ENCODE assay signal across 9 mouse cellular contexts in the genomic region with DNA sequence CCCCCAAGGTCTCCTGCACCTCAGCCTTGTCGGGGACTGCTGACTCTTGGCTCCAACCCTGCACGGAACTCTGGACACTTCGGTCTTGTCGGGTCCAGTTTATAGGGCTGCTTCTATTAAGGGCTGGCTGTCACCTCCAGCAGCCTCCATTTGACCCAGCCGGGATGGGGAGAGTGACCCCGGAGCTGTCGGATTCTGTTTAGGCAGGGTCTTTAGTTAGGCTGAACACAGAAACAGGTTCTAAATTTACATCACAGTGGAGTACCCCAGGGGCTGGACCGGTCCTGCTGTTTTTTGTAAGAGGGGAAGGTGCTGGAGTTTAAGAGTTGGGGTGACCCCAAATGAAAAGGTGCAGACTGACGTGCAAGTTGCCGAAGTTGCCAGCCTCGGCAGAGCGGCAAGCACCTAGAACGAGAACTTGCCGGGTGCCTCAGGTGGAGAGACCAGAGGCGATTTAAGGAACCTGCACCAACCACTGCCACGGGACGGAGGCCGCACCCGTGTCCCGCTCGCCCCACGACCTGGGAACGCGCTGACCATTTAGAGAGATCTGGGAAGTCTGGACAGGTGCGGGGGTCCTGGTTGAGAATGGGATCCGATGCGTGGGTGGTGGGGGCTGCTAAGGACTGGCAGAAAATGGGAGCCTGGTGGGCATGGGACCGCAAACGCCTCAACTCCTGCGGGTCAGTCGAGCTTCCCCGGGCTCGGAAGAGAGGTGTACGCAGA. TPM values are rescaled to one million over a fixed set of nuclear protein-coding genes. Genes with fewer than 3 reads are reported as not detected.
DNase-seq lines count a peak whose midpoint lies in the region; ATAC-seq and TF ChIP-seq lines count a peak whose summit lies in the region.
"Had no signal": no experiment of that assay in that cellular context is flagged by ENCODE, and none has a peak within 500 bp of the region (broad histone marks: within the 10 kb centered on the region; RNA-seq: fewer than 3 reads in every experiment).

No protein-coding gene starts in this region.

- ATAC-seq in heart, embryonic 13.5 days (ENCODE audit: extremely low read depth, insufficient number of reproducible peaks, low FRiP score, low TSS enrichment), result no peak
- no peak for ATAC-seq in limb, embryonic 14.5 days (ENCODE audit: low FRiP score, low read depth)

- peaks cover 50% of the 10 kb centered on the region for H3K27me3 ChIP-seq in heart, embryonic 13.5 days (replicated peaks)
- H3K27me3 ChIP-seq in heart, adult 2 months (ENCODE audit: control insufficient read depth, insufficient read depth, low read length), result no peaks in the 10 kb centered on the region
- H3K27me3 ChIP-seq in testis, adult 2 months (ENCODE audit: control insufficient read depth, insufficient read depth, low read length), result peaks cover 3% of the 10 kb centered on the region; the same call in 1 of the 2 replicates
- H3K27me3 ChIP-seq in limb, embryonic 14.5 days (ENCODE audit: control insufficient read depth, insufficient read depth, low read length), result peaks cover 29% of the 10 kb centered on the region

- no peak overlapping the region for H3K27ac ChIP-seq in heart, embryonic 13.5 days (replicated peaks)
- H3K27ac ChIP-seq in heart, adult 2 months, result no peak overlapping the region
- no peak overlapping the region for H3K27ac ChIP-seq in testis, adult 2 months (ENCODE audit: control insufficient read depth, insufficient read depth, low read depth, low read length)
- no peak overlapping the region for H3K27ac ChIP-seq in limb, embryonic 14.5 days (replicated peaks; ENCODE audit: low read depth, low read length)

- H3K9ac ChIP-seq in heart, embryonic 13.5 days, result peak overlapping the region; percentile 76
- no peak overlapping the region for H3K9ac ChIP-seq in heart, adult 2 months (ENCODE audit: low read depth, low read length)
- H3K9ac ChIP-seq in limb, embryonic 14.5 days (ENCODE audit: low read depth, low read length, severe bottlenecking), result peak overlapping the region; percentile 28; the same call in 1 of the 2 replicates

- TF ChIP-seq EP300 in heart, adult 2 months (IDR thresholded peaks at IDR 0.05; ENCODE audit: insufficient read depth, low read depth, low read length), result no peak

- no peak for TF ChIP-seq POLR2A in heart, adult 2 months (IDR thresholded peaks at IDR 0.05; ENCODE audit: insufficient read depth, low read depth, low read length)
- TF ChIP-seq POLR2A in testis, adult 2 months (IDR thresholded peaks at IDR 0.05; ENCODE audit: control insufficient read depth, low read depth, low read length), result no peak
- no peak for TF ChIP-seq POLR2A in limb, embryonic 14.5 days (IDR thresholded peaks at IDR 0.05; ENCODE audit: borderline replicate concordance, extremely low read depth, insufficient read depth, insufficient read length)

- no peaks in the 10 kb centered on the region for H3K36me3 ChIP-seq in heart, embryonic 13.5 days
- H3K36me3 ChIP-seq in heart, adult 2 months (ENCODE audit: control insufficient read depth, insufficient read depth, low read length), result no peaks in the 10 kb centered on the region
- no peaks in the 10 kb centered on the region for H3K36me3 ChIP-seq in testis, adult 2 months (ENCODE audit: control insufficient read depth, insufficient read depth, low read length)
- no peaks in the 10 kb centered on the region; the same call in 1 of the 2 replicates for H3K36me3 ChIP-seq in limb, embryonic 14.5 days (ENCODE audit: control insufficient read depth, insufficient read depth, low read length)

- H3K4me1 ChIP-seq in heart, embryonic 13.5 days, result peaks cover 40% of the 10 kb centered on the region
- peaks cover 3% of the 10 kb centered on the region; the same call in 1 of the 2 replicates for H3K4me1 ChIP-seq in heart, adult 2 months (ENCODE audit: control insufficient read depth, insufficient read depth, low read length)
- peaks cover 21% of the 10 kb centered on the region for H3K4me1 ChIP-seq in testis, adult 2 months (ENCODE audit: control insufficient read depth, insufficient read depth, low read length)
- H3K4me1 ChIP-seq in limb, embryonic 14.5 days (ENCODE audit: control insufficient read depth, insufficient read depth, low read length), result peaks cover 22% of the 10 kb centered on the region; the same call in 1 of the 2 replicates

- peak overlapping the region; percentile 38 for H3K4me3 ChIP-seq in heart, embryonic 13.5 days
- H3K4me3 ChIP-seq in heart, adult 2 months, result no peak overlapping the region
- peak overlapping the region; percentile 55 for H3K4me3 ChIP-seq in testis, adult 2 months (ENCODE audit: control insufficient read depth, low read depth, low read length)
- H3K4me3 ChIP-seq in limb, embryonic 14.5 days (replicated peaks; ENCODE audit: low read length), result peak overlapping the region; percentile 10

- H3K79me2 ChIP-seq in heart, adult 2 months (replicated peaks; ENCODE audit: control insufficient read depth, insufficient read depth, low read length), result no peaks in the 10 kb centered on the region

- no peak for TF ChIP-seq CTCF in heart, adult 2 months (IDR thresholded peaks at IDR 0.05)
- TF ChIP-seq CTCF in testis, adult 2 months (IDR thresholded peaks at IDR 0.05; ENCODE audit: control insufficient read depth, insufficient read depth, insufficient replicate concordance, low read depth, low read length), result no peak

- H3K9me3 ChIP-seq in heart, embryonic 13.5 days, result no peaks in the 10 kb centered on the region
- no peaks in the 10 kb centered on the region for H3K9me3 ChIP-seq in limb, embryonic 14.5 days (ENCODE audit: control insufficient read depth, low read length)
- H3K9me3 ChIP-seq: G1E had no signal

- DNase-seq in heart, adult 2 months, result no peak
- DNase-seq in testis, postnatal 14 days (ENCODE audit: low spot score), result no peak
- DNase-seq in limb, embryonic 14.5 days (ENCODE audit: low spot score), result no peak
- peak; percentile 53 for DNase-seq in thymus, postnatal 4 days
- DNase-seq in adrenal gland, adult 8-10 months, result no peak
- no peak for DNase-seq in left cerebral cortex, adult 11 months (ENCODE audit: low spot score)

- intact Hi-C loops in heart, adult 2 months (cut with DNase I), result no loop called here

- H3K4me2 ChIP-seq in heart, embryonic 13.5 days, result peak overlapping the region; percentile 69
- peak overlapping the region; percentile 35 for H3K4me2 ChIP-seq in limb, embryonic 14.5 days (replicated peaks; ENCODE audit: low read depth, low read length, severe bottlenecking)

- 5% methylated on average over 34 of the region's 34 CpGs for WGBS in heart, embryonic 13.5 days
- 40% methylated on average over 34 of the region's 34 CpGs for WGBS in heart, adult 2 months
- 4% methylated on average over 34 of the region's 34 CpGs for WGBS in limb, embryonic 14.5 days

RNA-seq across cellular contexts. Expression of a gene that starts 10.9 kb away (rescaled TPM):
- polyA plus RNA-seq in heart, embryonic 13.5 days (2015; fragmentation: Nextera tagmentation; extraction: Ambion mirVana), result 76.0 and 82.1 TPM in 2 replicates
- total RNA-seq in heart, adult 2 months (2021), result 100 to 1,000 TPM; 303 to 314 TPM
- polyA plus RNA-seq in heart, adult 2 months (2012; rRNA removed), result 121 and 142 TPM in 2 replicates
- 29.8 and 46.7 TPM in 2 replicates for polyA plus RNA-seq in testis, adult 2 months (2012; rRNA removed)
- polyA plus RNA-seq in limb, embryonic 14.5 days (2012; rRNA removed), result 46.9 and 63.5 TPM in 2 replicates
- polyA plus RNA-seq in limb, embryonic 14.5 days (2014; fragmentation: Nextera tagmentation; extraction: Ambion mirVana), result 60.2 and 64.7 TPM in 2 replicates
- 100 to 1,000 TPM; 140 to 223 (median 182) TPM for total RNA-seq in adrenal gland, adult 8-10 months (2022)
